Mouse (Mus musculus) limb, embryonic 15.5 days (tissue): ENCODE measurements around the gene Krtap5-4. TPM values are rescaled to one million over a fixed set of nuclear protein-coding genes. Genes with fewer than 3 reads are reported as not detected.
A peak's percentile ranks its signal among the peaks of the same experiment; 100 is the strongest.

ENCODE experiments used
- ATAC-seq: fragments of 200-750 bp; cut with Nextera tagmentation; 2 replicates; pipeline ENCODE4 v1.8.0; 2017; ENCODE audit warnings: low read depth, moderate TSS enrichment; ENCODE audit not compliant: insufficient number of reproducible peaks, low FRiP score, low TSS enrichment
- H3K27ac ChIP-seq: fragments of 300-500 bp; sonication (generic); 2 replicates; pipeline ENCODE4 v1.5.1; 2015; ENCODE audit warnings: moderate library complexity, mild to moderate bottlenecking, inconsistent platforms
- H3K27me3 ChIP-seq: fragments of 300-500 bp; sonication (generic); 2 replicates; pipeline ENCODE4 v1.6.1; 2015; ENCODE audit warnings: inconsistent platforms
- H3K36me3 ChIP-seq: fragments of 300-500 bp; sonication (generic); 2 replicates; pipeline ENCODE4 v1.6.1; 2015; ENCODE audit warnings: inconsistent platforms
- H3K4me1 ChIP-seq: fragments of 300-500 bp; sonication (generic); 2 replicates; pipeline ENCODE4 v1.6.1; 2015; ENCODE audit warnings: inconsistent platforms
- H3K4me2 ChIP-seq: fragments of 300-500 bp; sonication (generic); 2 replicates; pipeline ENCODE4 v1.6.1; 2015; ENCODE audit warnings: mild to moderate bottlenecking, inconsistent platforms
- H3K4me3 ChIP-seq: fragments of 300-500 bp; sonication (generic); 2 replicates; pipeline ENCODE4 v1.5.1; 2015; ENCODE audit warnings: mild to moderate bottlenecking, inconsistent platforms
- H3K9ac ChIP-seq: fragments of 300-500 bp; sonication (generic); 2 replicates; pipeline ENCODE4 v1.6.1; 2015; ENCODE audit warnings: inconsistent platforms
- H3K9me3 ChIP-seq: fragments of 300-500 bp; sonication (generic); 2 replicates; pipeline ENCODE4 v1.6.1; 2016; ENCODE audit warnings: inconsistent platforms
- WGBS: fragments of 180-500 bp; shearing (Covaris S2); methylation state at CpG from one replicate; pipeline ENCODE4 v1.1.7; 2015; 5-methylcytosine and 5-hydroxymethylcytosine counted together
- polyA plus RNA-seq: library from polyadenylated mRNA; unstranded; fragments of >200 nt; fragmentation: Nextera tagmentation; extraction: Ambion mirVana; gene quantifications from 2 replicates; pipeline ENCODE4 v1.2.1, GENCODE M21; 2015

Krtap5-4 gene
- polyA plus RNA-seq, 1 experiment from 2014 or later, result not detected

- H3K27ac ChIP-seq, result peak overlapping the region; percentile 43; the same call in 1 of the 2 replicates
- H3K36me3 ChIP-seq, result no peaks in the 10 kb centered on the region
- no peaks in the 10 kb centered on the region for H3K9me3 ChIP-seq
- 27% methylated on average over 9 of the region's 9 CpGs for WGBS
- H3K4me1 ChIP-seq, result peaks cover 5% of the 10 kb centered on the region
- no peak overlapping the region for H3K4me3 ChIP-seq
- H3K4me2 ChIP-seq, result no peak overlapping the region
- no peak overlapping the region for H3K9ac ChIP-seq
- ATAC-seq, result no peak
- no peaks in the 10 kb centered on the region for H3K27me3 ChIP-seq
Measured at GRCm38 (mm10) chr7:142349308-142349961, 46.1 kb downstream of the Krtap5-4 start.

GRCm38 (mm10) chr7:142351569-142351968 is 48.2 kb downstream of the Krtap5-4 start:
- H3K27me3 ChIP-seq, result no peaks in the 10 kb centered on the region

GRCm38 (mm10) chr7:142353854-142354253 is 50.5 kb downstream of the Krtap5-4 start:
- Histone ChIP-seq H3K4me2 (no peak overlapping the region), H3K27me3 (no peaks in the 10 kb centered on the region), H3K27ac (no peak overlapping the region), H3K36me3 (no peaks in the 10 kb centered on the region), H3K9me3 (no peaks in the 10 kb centered on the region), H3K9ac (no peak overlapping the region), H3K4me3 (no peak overlapping the region), H3K4me1 (peaks cover 5% of the 10 kb centered on the region)
- ATAC-seq, result no peak
- WGBS, result 65% methylated on average over 5 of the region's 5 CpGs

More at GRCm38 (mm10) chr7:142351569-142351968, 48.2 kb downstream of the Krtap5-4 start:
- Histone ChIP-seq H3K4me2 (no peak overlapping the region), H3K4me3 (no peak overlapping the region), H3K36me3 (no peaks in the 10 kb centered on the region), H3K9ac (no peak overlapping the region), H3K4me1 (peaks cover 5% of the 10 kb centered on the region), H3K27ac (no peak overlapping the region), H3K9me3 (no peaks in the 10 kb centered on the region)
- ATAC-seq, result no peak
- 73% methylated on average over 5 of the region's 5 CpGs for WGBS

Other genes with a start within 250 kb of the Krtap5-4 start
- 78.2 and 82.2 TPM in 2 replicates for gene Mob2, start 242.5 kb upstream of the Krtap5-4 start, polyA plus RNA-seq
- gene Dusp8, start 207.7 kb upstream of the Krtap5-4 start, polyA plus RNA-seq, result 5.5 and 6.9 TPM in 2 replicates
- gene Gm45618, start 182.8 kb upstream of the Krtap5-4 start, polyA plus RNA-seq, result not detected in 2 replicates
- gene Gm39115, start 167.5 kb upstream of the Krtap5-4 start, polyA plus RNA-seq, result not detected in 2 replicates
- gene Gm45337, start 158.9 kb upstream of the Krtap5-4 start, polyA plus RNA-seq, result not detected in 2 replicates
- not detected in 2 replicates for gene Gm29735, start 146.4 kb upstream of the Krtap5-4 start, polyA plus RNA-seq
- not detected in 2 replicates for gene Gm4553, start 137.8 kb upstream of the Krtap5-4 start, polyA plus RNA-seq
- not detected in 2 replicates for gene Krtap5-2, start 127.5 kb upstream of the Krtap5-4 start, polyA plus RNA-seq
- gene Gm10153, start 113.2 kb upstream of the Krtap5-4 start, polyA plus RNA-seq, result not detected in 2 replicates
- not detected in 2 replicates for gene Krtap5-3, start 102.2 kb upstream of the Krtap5-4 start, polyA plus RNA-seq
- not detected in 2 replicates for gene Gm7579, start 91.7 kb upstream of the Krtap5-4 start, polyA plus RNA-seq
- gene Krtap5-5, start 73.6 kb upstream of the Krtap5-4 start, polyA plus RNA-seq, result not detected in 2 replicates
- gene Gm40460, start 62.5 kb upstream of the Krtap5-4 start, polyA plus RNA-seq, result not detected in 2 replicates
- gene Gm2431, start 45.2 kb upstream of the Krtap5-4 start, polyA plus RNA-seq, result not detected in 2 replicates
- not detected in 2 replicates for gene Gm4559, start 29.2 kb upstream of the Krtap5-4 start, polyA plus RNA-seq
- not detected in 2 replicates for gene Krtap5-1, start 6.4 kb upstream of the Krtap5-4 start, polyA plus RNA-seq
- gene Ifitm10, start 70.2 kb downstream of the Krtap5-4 start, polyA plus RNA-seq, result 4.0 and 4.6 TPM in 2 replicates
- gene Gm49369, start 79.1 kb downstream of the Krtap5-4 start, polyA plus RNA-seq, result not detected in 2 replicates
- gene Ctsd, start 84.5 kb downstream of the Krtap5-4 start, polyA plus RNA-seq, result 392 and 426 TPM in 2 replicates
- 6.3 and 6.7 TPM in 2 replicates for gene Syt8, start 131.3 kb downstream of the Krtap5-4 start, polyA plus RNA-seq
- gene Tnni2, start 138.3 kb downstream of the Krtap5-4 start, polyA plus RNA-seq, result 136 and 529 TPM in 2 replicates
- 57.3 and 63.3 TPM in 2 replicates for gene Lsp1, start 157.3 kb downstream of the Krtap5-4 start, polyA plus RNA-seq
- gene Tnnt3, start 195.3 kb downstream of the Krtap5-4 start, polyA plus RNA-seq, result 154 and 517 TPM in 2 replicates
- gene Mrpl23, start 229.1 kb downstream of the Krtap5-4 start, polyA plus RNA-seq, result 28.8 and 30.5 TPM in 2 replicates